Mouse (Mus musculus) heart, postnatal 25 days (tissue): ENCODE measurements around the gene Cdk12. TPM values are rescaled to one million over a fixed set of nuclear protein-coding genes. Genes with fewer than 3 reads are reported as not detected.
"Not testable (repeated sequence)": the region's sequence is repeated elsewhere in the genome, so short reads cannot be mapped to it uniquely, and the experiment has no call there.

Source experiments
- DNase-seq: peaks from one replicate; pipeline ENCODE4 v3.0.0; 2022; ENCODE audit warnings: low spot score
- intact Hi-C: fragments of 180-260 bp; cut with DNase I; formaldehyde crosslinking; loops from one replicate; pipeline ENCODE4 v1.15.1; 2025
- total RNA-seq, 2 experiments: library from RNA; stranded (reverse); gene quantifications; 2 replicates each; pipeline ENCODE4 v1.2.3; 2021

Cdk12 gene
- total RNA-seq, result 10 to 100 TPM; 20.7 to 23.0 TPM

DNA sequence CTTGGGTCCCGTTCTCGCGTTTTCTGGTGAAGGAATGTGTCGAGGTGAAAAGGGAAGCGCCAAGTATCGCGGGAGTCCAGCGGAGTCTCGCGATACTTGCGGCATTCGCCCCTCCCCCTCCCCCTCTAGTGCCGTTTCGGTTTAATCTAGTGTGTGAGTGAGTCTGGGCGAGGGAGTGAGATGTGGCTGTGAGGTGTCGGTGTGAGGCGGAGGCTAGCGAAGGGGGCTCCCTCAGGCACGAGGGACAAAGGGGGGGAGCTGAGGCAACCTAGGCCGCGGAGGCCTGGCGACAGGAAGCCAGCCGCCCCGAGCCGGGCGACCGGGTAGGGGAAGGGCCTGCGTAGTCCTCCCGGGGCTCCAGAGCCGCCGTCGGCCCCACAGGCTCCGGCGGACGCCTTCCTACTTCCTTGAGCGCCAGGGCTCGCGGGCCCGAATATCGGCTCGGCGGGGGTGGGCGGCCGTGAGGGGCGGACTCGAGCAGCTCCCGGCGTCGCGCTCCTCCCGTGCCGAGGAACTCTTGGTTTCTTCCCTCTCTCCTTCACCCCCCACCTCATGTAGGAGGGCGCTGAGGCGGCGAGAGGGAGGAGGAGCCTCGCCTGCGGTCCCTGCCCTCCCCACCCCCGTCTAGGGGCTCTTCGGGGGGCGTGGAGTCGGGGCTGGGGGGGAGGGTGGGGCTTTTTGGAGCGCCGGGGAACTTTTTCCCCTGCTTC is at the start of gene Cdk12:
Gene Cdk12, plus strand, starts transcription at position 419 of the 710 bp plus-strand sequence.
- intact Hi-C loops, result no loop called here
- peak; percentile 92 for DNase-seq

DNA sequence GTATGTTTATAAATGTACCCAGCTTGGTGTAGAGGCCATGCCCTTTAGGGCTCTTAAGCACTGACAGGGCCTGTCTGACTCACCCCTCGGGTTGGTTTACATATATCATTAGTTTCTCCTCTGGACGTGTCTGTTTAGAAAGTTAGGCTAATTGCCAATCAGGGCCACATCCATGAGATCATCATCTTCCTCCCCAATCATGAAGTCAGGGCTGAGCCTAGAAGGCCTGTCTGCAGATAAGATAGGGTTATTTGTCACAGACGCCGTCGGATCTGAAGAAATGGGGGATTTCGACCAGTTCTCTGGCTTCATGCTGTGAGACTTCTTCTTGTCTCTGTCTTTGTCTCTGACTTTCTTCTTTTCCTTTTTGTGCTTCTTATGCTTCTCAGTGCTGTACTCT is 47.8 kb upstream of the Cdk12 start:
- intact Hi-C loops, result loop anchor here (10.0 kb wide), 1 partner anchor 60 kb away; no protein-coding TSS in a partner anchor
- DNase-seq, result no peak

DNA sequence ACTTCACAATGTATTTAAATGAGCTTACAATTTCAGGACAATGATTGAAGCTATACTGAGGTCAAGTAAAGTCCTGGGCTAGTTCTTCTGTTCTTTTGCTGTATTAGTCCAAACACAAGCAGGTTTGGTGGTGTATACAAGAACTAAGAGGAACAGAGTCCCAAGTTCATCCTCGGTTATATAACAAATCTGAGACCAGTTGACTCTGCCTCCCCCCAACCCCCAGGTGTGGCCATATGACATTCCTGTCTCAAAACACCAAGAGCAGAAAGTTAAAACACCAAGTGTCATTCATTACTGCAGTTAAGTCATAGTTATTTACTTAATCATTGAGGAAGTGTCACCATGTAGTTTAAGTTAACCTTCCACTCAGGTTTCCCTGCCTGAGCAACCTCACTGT is 34.5 kb upstream of the Cdk12 start:
- no peak for DNase-seq
- intact Hi-C loops, result loop anchor here (5.0 kb wide), 1 partner anchor 54 kb away; no protein-coding TSS in a partner anchor

DNA sequence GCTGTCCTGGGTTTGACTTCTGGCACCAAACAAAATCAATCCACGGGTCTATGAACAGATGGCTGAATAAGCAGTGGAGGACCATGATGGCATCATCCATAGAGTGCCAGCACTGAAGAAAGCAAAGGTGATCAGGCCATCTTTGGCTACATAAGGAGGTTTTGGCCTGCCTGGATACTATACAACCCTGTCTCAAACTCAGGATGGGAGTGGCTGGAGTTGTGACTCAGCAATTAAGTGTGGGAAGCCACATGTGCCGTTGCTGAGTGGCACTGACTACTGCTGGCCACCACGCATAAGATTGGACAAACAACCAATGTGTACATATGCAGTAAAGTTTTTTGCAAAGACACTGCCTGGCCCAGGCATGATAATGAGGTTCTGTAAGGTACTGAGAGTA is 20.7 kb upstream of the Cdk12 start:
- DNase-seq, intact Hi-C loops: not testable (repeated sequence)

DNA sequence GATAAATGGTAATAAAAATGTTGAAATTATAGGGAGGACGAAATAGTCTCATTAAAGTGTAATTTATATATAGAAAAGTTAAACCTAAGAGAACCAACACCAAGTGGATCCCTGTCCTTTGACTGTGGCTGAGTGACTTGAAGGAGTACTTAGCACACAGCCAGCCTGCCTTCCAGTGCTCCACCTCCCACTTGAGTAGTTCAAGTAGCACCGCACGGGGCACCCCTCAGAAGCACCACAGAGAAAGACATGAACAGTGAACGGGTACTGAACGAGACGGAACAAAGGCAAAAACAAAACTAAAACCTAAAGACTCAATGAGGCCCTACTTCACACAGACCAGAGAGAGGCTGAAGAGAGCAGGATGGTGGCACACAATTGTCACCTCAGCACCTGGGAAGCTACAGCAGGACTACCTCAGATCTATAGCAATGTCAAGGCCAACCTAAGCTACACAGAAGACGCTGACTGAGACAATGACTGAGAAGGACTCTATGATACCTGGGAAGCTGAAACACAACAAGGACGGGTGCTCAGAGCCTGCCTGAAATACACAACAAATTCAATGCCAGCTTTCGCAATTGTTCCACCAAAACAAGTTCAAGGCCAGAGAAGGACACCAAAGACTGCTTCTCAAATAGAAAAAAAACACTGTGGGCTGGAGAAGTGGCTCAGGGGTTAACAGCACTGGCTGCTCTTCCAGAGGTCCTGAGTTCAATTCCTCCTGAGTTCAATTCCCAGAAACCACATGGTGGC is 15.0 kb upstream of the Cdk12 start:
- intact Hi-C loops, result no loop called here
- DNase-seq, result no peak

DNA sequence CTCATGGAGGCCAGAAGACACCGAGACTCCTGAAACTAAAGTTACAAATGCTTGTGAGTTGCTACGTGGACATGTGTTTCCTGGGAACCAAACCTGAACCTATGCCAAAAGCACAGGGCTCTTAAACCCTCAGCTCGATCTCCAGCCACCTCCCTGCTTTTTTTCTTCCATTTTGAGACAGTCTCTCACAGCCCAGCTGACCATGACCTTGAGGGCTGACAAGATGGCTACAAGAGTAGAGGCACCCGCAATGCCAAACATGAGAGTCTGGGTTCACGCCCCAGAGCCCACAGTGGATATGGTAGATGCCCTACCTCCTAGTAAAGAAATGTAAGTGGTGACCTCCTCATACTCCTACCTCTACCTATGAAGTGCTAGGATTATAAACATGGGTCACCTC is 12.0 kb upstream of the Cdk12 start:
- intact Hi-C loops, result loop anchor here (5.0 kb wide), 1 partner anchor 159 kb away; no protein-coding TSS in a partner anchor
- DNase-seq, result no peak

DNA sequence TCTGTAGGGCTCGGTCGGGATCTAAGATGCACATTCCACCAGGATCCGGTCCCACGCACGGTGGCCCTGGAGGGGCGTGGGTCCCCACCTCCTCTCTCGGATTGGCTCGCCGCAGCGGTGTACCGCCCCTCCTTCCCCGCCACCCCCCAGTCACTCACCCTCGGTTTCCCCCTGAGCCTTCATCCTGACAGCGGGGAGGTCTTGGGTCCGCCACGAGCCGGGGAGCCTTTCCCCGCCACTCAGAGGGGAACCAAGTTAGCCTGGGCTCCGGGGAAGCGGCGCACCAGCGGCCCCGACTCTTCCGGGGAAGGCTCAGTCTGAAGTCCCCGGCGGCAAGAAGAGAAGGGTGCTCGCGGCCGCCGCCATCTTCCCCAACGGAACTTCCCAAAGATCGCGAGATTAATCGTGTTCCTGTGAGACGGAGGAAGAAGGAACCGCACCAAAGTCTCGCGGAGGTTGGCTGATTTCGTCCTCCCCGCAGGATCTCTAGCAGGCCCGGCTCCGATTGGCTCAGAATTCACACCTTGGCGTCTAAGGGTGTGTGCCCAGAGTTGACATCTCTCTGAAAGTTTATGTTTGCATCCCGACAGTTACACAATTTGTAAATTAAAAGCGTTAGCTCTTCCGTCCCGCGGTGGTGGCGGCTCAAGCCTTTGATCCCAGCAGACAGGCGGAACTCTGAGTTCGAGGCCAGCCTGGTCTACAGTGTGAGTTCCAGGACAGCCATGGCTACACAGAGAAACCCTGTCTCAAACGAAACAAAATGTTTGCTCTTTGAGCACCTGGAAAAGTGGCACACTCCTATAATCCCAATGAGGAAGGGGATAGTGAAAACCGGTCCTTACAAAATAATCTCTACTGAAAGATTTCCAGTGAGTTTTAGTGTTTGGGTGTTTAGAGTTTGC is 9.7 kb upstream of the Cdk12 start, which contains the start of gene Med1:
Gene Med1, minus strand, starts transcription at position 393 of the 905 bp plus-strand sequence.
- DNase-seq, result peak; percentile 86
- intact Hi-C loops, result loop anchor here (5.0 kb wide), 1 partner anchor 161 kb away; no protein-coding TSS in a partner anchor

DNA sequence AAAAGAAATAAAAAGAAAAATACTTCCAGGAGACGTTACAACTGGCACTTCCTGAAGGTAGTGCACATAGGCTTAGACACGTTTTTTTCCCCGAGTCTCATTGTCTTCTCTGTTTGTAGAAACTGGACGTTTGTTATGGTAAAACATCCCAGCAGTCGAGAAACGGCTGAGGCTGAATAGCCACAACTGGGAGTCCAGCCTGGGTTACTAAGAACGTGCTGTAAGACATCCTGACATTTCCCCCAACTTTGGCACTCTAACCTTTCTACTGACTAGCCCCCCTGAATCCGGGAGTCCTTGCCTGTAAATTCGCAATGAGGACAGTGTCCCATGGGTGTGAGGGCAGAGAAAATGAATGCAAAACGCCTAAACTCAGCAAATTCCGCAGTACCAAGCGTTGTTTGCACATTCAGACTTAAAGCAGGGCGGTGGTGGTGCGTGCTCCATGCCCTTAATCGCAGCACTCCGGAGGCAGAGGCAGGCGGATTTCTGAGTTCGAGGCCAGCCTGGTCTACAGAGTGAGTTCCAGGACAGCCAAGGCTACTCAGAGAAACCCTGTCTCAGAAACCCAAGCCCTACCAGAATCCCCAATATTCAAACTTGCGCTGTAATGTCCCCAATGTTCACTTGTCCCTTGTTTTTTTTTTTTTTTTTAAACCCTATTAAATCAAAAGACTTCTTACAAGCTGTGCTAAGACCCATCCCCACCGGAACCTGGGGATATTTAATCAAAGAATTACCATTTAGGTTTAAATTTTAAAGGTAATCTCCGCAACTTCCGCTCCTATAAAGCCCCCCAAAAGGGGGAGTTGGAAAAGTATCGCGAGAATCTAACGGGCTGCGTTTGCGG is 843 bp upstream of the Cdk12 start:
- DNase-seq, result no peak
- intact Hi-C loops, result no loop called here

DNA sequence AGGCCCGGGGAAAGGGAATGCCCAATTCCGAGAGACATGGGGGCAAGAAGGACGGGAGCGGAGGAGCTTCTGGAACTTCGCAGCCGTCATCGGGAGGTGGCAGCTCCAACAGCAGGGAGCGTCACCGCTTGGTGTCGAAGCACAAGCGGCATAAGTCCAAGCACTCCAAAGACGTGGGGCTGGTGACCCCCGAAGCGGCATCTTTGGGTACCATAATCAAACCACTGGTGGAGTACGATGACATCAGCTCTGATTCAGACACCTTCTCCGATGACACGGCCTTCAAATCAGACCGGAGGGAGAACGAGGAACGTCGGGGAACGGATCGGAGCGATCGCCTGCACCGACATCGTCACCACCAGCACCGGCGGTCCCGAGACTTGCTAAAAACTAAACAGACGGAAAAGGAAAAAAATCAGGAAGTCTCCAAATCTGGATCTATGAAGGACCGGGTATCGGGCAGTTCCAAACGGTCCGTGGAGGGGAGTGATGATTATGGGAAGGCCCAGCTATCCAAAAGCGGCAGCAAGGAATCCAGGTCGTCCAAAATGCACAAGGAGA is 572 bp downstream of the Cdk12 start:
- DNase-seq, result no peak
- intact Hi-C loops, result no loop called here

DNA sequence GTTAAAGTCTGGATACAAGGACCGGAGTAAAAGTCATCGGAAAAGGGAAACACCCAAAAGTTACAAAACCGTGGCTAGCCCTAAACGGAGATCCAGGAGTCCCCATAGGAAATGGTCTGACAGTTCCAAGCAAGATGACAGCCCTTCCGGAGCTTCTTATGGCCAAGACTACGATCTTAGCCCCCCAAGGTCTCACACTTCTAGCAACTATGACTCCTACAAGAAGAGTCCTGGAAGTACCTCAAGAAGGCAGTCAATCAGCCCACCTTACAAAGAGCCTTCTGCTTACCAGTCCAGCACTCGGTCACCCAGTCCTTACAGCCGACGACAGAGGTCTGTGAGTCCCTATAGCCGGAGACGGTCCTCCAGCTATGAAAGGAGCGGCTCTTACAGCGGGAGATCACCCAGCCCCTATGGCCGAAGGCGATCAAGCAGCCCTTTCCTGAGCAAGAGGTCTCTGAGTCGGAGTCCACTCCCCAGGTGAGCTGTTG is 1.1 kb downstream of the Cdk12 start:
- intact Hi-C loops, result no loop called here
- no peak for DNase-seq

DNA sequence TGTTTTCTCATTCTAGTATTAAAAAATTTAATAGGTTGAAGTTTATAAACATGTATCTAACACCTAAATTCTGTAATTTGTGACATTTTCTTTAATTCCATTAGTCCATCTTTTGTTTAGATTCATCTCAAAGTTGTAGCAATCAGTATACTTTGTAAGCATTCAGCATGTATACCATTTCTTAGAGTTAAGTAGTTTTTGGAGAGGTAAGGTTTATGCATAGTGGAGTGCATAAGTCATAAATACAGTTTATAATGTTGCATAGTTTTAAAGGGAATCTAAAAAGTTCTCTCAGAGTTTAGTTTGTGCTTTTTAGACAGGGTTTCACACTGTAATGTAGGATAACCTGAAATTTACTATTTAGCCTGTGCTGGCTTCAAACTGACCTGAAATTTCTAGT is 2.6 kb downstream of the Cdk12 start:
- DNase-seq, result no peak
- intact Hi-C loops, result no loop called here

DNA sequence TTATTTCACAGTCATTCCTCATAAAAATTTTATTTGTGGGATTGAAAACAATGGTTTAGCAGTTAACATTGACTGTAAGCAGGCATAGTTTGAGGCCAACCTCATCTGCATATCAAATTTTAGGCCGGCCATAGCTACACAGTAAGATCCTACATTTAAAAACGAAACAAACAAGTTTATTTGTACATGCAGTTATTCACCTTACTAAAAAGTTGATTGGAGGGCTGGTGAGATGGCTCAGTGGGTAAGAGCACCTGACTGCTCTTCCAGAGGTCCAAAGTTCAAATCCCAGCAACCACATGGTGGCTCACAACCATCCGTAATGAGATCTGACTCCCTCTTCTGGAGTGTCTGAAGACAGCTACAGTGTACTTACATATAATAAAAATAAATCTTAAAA is 3.4 kb downstream of the Cdk12 start:
- intact Hi-C loops, DNase-seq: not testable (repeated sequence)

DNA sequence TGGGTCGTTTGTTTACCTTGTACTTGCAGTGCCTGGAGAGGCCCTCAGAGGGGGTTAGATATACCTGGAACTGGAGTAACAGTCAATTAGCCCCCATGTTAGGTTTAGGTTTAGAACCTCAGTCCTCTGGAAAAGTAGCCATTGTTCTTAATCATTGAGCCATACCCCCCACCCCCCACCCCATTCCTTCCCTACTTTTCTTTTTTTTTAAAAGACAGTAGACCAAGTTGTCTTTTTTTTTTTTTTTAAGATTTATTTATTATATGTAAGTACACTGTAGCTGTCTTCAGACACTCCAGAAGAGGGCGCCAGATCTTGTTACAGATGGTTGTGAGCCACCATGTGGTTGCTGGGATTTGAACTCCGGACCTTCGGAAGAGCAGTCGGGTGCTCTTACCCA is 6.8 kb downstream of the Cdk12 start:
- DNase-seq, intact Hi-C loops: not testable (repeated sequence)

DNA sequence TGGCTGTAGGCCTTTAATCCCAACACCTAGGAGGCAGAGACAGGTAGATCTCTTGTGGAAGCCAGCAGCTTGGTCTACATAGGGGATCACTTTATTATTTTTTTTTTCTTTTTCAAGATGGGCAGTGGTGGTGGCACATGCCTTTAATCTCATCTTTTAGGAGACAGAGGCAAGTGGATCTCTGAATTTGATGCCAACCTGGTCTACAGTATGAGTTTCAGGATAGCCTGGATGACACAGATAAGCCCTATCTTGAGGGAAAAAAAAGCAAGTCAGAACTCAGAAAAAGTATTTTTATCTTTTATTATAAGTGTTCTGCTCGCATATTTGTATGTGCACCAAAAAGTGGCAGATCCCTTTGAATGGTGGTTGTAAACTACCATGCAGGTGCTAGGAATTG is 10.5 kb downstream of the Cdk12 start:
- intact Hi-C loops, result no loop called here
- no peak for DNase-seq

DNA sequence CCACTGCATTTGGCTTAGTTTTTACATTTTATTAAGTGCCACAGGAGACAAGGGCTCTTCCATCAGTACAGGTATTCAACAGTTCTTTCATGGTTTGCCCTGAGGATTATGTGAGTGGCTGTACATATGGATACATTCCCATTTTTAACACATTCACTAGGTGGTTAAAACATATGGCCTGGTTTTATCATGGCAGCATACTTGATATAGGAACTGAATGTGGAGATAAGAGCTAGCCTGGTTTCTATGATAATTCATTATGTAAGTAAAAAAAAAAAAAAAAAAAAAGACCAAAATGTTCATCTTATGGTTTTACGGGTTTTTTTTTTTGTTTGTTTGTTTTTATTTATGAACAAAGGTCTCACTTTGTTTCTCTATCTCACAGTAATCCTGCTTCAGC is 23.5 kb downstream of the Cdk12 start:
- intact Hi-C loops, result no loop called here
- DNase-seq, result no peak

DNA sequence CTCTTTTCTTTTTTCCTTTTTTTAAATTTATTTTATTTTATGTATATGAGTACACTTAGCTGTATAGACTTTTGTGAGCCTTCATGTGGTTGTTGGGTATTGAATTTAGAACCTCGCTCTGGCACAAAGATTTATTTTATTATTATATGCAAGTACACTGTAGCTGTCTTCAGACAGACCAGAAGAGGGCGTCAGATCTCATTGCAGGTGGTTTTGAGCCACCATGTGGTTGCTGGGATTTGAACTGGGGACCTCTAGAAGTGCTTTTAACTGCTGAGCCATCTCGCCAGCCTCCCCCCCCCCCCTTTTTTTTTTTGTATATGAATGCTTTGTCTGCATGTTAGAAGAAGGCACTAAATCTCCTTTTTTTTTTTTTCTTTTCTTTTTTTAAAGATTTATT is 35.6 kb downstream of the Cdk12 start:
- intact Hi-C loops, result no loop called here

DNA sequence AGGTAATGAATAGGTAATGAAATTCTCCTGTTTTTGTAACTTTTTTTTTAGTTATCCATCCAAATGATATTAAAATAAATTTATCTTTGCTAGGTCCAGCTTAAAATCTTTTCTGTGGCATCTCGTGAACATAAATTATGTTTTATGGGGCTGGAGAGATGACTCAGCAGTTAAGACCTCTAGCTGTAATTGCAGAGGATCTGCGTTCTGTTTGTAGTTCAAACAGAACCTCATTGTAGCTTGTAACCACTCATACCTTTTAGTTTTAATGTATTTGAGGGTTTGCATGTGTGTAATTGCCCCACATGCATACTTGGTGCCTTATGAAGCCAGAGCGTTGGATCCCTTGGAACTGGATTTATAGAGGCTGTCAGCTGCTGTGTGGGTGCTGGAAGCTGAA is 36.1 kb downstream of the Cdk12 start:
- intact Hi-C loops, result no loop called here

More for the DNA sequence above, 35.6 kb downstream of the Cdk12 start:
- DNase-seq, result no peak

DNA sequence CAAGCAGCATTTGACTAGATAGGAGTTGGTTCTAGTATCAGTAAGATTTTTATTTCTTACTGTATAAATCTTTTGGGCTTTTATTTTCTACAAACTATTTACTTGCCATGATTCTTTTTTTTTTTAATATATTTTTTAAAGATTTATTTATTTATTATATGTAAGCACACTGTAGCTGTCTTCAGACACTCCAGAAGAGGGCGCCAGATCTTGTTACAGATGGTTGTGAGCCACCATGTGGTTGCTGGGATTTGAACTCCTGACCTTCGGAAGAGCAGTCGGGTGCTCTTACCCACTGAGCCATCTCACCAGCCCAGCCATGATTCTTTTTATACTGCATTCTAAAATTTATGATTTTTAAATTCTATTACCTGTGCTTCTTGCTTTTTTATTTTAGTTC is 40.1 kb downstream of the Cdk12 start:
- intact Hi-C loops, DNase-seq: not testable (repeated sequence)

More for the DNA sequence above, 36.1 kb downstream of the Cdk12 start:
- DNase-seq, result no peak

DNA sequence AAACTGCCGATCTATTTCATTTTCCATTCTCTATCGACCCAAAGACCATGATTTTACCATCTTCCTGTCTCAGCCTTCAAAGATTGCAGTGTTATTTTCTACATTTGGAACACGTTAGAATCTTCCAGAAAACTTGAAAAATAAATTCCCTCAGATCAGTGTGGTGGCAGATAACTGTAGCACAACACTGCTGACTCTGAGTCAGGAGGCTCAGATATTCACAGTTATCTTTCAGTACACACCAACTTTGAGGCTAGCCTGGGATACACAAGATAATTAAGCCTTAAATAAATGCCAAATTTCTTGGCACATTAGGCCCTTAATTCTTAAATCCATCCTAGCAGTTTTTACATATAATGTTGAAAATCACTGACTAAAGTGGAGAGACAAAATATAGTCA is 41.6 kb downstream of the Cdk12 start:
- intact Hi-C loops, result no loop called here
- DNase-seq, result no peak
